Mouse (Mus musculus) embryo, embryonic 9.5 days (tissue): ENCODE measurements around the gene Creb3l4.
A peak's percentile ranks its signal among the peaks of the same experiment; 100 is the strongest.
"Not testable (repeated sequence)": the region's sequence is repeated elsewhere in the genome, so short reads cannot be mapped to it uniquely, and the experiment has no call there.

Experiments used
- DNase-seq: peaks from one replicate; pipeline ENCODE4 v3.0.0-alpha.2; 2017; ENCODE audit errors: extremely low spot score

The Creb3l4 gene

DNA sequence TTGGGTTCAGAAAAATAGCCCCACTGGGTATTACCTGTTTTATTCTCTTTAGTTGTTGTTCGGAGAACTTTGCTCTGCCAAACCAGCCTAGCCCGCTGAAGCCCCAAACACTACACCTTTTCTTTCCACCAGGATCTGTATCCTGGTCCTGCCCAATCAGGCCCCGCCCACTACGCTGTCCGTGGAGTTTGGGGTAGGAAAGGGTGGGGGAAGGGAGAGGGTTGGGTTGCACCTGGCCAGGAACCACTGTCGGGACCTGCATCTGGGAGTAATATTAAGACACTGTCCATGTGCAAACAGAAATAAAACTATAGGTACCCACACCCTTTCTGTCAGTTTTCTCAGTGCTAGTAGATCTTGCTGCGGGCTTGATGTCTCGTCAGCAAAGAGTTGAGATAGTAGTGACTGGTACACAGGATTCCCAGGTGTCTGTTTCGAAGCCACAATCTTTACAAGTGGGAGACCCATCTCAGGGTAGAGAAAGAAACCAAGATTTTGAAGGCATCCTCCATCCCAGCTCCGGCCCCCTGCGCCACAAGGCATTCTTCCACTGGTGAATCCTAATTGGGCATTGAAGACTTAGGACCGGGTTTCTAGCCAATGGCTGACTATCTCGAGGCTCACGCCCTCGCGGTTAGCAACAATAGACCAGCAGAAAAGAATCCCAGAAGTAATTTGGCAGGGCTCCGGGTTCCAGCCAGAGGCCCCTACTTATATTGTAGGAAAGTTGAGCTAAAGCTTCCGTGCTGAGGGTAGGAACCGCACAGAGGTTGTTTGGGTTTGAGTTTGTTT, at the start of gene Creb3l4:
Gene Creb3l4, minus strand, starts transcription at position 529 of the 792 bp plus-strand sequence.
- DNase-seq: peak; percentile 76

GRCm38 (mm10) chr3:90292345-90293275, 49.3 kb upstream of the Creb3l4 start, which contains the start of gene Gatad2b:
Gene Gatad2b, plus strand, starts transcription at chr3:90293178.
- DNase-seq: peak; percentile 100

DNA sequence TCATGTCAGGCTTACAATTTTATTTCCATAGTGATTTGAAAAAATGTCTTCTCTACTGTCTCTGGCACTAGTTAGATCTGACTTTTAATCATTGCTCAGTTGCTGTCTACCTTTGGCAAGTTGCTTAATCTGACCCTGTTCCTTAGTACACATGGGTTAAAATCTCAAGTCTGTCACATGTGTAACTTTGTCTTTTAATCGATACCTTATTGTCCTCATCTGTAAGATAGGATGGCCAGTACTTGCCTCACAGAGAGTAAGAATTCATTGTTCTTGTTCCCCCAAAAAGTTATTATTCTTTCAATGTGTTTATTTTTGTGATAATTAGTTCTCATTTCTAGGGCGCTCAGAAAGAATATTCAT, 48.7 kb upstream of the Creb3l4 start:
- DNase-seq: no peak

DNA sequence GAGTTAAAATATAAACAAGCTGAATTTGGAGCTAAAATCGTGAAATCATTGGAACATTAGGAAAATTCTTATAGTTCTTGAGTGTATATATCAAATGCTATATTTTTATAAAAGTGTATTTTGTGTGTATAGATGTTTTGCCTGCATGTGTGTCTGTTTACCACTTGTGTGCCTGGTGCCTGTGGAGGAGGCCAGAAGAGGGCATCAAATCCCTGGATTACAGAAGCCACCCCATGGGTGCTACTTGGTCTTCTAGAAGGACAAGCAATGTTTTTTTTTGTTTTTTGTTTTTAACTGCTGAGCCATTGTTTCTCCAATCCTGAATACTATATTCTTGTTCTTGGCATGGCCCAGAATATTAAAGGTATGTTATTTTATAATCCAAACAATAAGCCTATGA, 47.3 kb upstream of the Creb3l4 start:
- DNase-seq: no peak

DNA sequence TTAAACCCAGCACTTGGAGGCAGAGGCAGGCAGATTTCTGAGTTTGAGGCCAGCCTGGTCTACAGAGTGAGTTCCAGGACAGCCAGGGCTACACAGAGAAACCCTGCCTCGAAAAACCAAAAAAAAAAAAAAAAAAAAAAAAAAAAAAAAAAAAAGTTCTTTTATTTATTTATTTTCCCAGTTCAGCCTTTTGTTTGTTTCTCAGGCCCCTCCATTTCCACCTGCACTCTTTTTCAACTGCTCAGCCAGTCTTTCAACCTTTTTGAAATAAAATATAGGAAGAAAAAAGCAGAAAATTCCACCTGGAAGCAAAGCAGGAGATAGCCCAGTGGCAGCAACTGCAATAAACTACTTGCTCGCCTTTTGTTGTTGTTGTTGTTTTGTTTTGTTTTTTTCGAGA, 46.1 kb upstream of the Creb3l4 start:
- DNase-seq: not testable (repeated sequence)

- no peak for DNase-seq
Measured at GRCm38 (mm10) chr3:90284150-90284549, 40.8 kb upstream of the Creb3l4 start.

- no peak for DNase-seq
Measured at GRCm38 (mm10) chr3:90280708-90281107, 37.4 kb upstream of the Creb3l4 start.

DNA sequence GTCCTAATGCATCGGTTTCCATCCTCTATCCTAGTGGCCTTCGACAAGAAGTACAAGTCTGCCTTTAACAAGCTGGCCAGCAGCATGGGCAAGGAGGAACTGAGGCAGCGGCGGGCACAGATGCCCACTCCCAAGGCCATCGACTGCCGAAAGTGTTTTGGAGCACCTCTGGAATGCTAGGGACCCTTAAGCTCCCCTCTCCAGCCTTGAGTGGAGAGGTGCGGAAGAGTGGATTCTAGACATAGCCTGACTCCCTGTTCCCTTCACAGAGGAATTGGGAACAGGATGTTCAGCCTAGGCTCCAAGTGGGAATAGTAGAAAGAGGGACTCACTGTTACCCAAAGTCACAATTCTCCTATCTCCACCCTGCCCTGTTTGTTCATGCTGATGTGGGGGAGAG, 36.4 kb upstream of the Creb3l4 start:
- DNase-seq: no peak

- no peak for DNase-seq
Measured at GRCm38 (mm10) chr3:90279216-90279615, 35.9 kb upstream of the Creb3l4 start.

DNA sequence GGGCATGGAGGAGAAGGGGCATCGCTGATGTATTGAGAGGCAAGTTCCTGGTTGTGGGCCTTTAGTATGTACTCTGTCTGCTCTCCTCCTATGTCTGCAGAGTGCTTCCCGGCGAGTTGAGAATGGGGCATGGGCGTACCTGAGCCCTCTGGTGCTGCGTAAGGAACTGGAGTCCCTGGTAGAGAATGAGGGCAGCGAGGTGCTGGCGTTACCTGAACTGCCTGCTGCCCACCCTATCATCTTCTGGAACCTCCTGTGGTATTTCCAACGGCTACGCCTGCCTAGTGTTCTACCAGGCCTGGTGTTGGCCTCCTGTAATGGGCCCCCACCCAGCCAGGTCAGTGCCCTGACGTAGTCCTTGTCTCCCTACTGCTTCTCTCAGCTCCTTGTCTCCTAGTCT, 34.9 kb upstream of the Creb3l4 start:
- no peak for DNase-seq

GRCm38 (mm10) chr3:90277793-90278192, 34.5 kb upstream of the Creb3l4 start:
- no peak for DNase-seq

GRCm38 (mm10) chr3:90276858-90277257, 33.5 kb upstream of the Creb3l4 start:
- no peak for DNase-seq

- no peak for DNase-seq
Measured at GRCm38 (mm10) chr3:90275286-90275685, 32.0 kb upstream of the Creb3l4 start.

DNA sequence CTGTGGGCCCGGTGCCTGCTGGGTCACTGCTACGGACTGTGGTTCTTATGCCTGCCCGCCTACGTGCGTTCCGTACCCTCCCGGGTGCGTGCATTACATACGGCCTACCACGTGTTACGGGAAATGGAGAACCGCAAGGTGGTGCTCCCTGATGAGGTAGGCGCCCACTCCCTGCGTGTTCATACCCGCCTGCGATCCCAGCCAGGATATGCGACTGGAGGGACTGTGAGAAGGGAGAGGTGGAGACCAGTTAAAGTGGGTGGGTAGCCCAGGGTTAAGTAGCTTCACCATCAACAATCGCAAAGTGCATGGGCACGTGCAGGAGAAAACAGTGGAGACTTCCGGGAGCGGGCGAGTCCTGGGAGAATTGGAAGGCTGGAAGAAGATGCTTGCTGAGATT, 30.5 kb upstream of the Creb3l4 start:
- no peak for DNase-seq

DNA sequence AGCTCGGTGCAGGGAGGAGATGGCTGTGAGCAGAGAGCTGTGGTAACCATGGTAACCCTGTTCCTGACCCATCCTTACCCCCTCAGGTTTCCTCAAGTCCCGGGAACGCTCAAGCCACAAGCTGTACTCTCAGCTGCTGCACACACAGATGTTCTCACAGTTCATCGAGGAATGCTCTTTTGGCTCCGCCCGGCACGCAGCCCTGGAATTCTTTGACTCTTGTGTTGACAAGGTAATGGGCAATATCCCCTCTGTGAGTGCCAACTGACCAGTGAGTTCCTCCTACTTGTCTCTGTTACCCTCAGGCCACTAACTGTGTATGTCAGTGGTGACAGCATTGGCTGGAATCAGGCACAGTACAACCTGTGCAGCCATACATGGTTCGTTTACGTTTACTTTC, 28.9 kb upstream of the Creb3l4 start:
- no peak for DNase-seq

GRCm38 (mm10) chr3:90270784-90271183, 27.5 kb upstream of the Creb3l4 start:
- DNase-seq: no peak

GRCm38 (mm10) chr3:90268971-90269370, 25.7 kb upstream of the Creb3l4 start:
- no peak for DNase-seq

DNA sequence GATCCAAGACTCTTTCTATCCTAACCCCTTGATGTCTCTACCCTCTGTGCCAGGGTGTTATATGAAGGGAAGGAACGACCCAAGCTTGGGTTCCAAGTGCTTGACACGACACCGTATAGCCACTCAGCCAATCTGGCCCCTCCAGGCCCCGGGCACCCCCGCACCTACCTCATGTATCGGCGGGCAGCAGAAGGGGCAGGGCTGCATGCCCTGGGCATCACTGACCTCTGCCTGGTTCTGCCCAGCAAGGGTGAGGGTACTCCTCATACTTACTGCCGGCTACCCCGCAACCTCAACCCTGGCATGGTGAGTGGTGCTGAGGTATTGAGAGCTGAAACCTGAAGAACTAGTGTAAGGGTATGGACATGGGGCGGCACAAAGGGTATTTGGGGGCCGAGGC, 24.9 kb upstream of the Creb3l4 start:
- no peak for DNase-seq

GRCm38 (mm10) chr3:90266901-90267775, 23.8 kb upstream of the Creb3l4 start:
- no peak for DNase-seq

DNA sequence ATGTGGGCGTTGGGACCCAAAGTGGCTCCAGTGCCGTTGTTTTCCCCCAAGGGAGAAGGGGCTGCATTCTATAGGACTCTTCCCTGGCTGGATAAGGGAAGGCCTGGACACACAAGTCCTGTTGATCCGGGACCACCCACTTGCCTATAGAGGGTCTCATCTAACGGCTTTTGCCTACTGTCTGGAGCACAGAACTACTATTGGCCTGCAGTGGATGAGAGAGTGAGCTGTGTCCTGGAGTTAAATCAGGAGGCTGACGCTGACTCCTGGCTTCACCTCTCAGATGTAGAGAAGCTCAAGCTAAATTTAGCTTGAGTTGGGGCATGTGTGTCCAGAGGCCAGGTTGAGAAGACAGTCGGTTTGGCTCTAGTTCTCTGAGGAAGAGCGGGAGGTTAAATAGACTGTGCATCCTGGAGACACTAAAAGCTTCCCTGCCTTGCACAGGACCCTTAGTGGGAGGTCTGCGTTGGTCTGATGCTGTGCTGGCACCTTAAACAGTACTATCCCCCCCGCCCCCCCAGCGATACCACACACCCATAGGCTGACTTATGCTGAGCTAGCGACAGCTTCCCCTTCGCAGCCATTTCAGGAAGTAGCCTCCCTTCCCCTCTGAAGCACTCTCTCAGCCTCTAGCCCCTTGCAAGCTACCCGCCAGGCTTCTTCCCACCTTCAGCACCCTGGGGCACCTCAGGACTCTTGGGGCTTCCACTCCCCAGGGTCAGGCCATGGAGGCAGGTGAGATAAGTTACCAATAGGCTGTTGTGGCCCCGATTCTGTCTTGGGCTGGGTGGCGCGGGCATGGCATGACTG, 22.8 kb upstream of the Creb3l4 start:
- DNase-seq: peak; percentile 27
